Mouse (Mus musculus): ENCODE results near the gene Tex36.

The Tex36 gene

GRCm38 (mm10) chr7:133591750-133592149 is 10.2 kb downstream of the Tex36 start:
- no peak for ATAC-seq (ENCODE audit: low TSS enrichment)

- ATAC-seq (ENCODE audit: low TSS enrichment): no peak
Measured at GRCm38 (mm10) chr7:133583216-133583615, 18.7 kb downstream of the Tex36 start.

GRCm38 (mm10) chr7:133580296-133580640 is 21.7 kb downstream of the Tex36 start:
- ATAC-seq (ENCODE audit: low TSS enrichment): peak; percentile 77

GRCm38 (mm10) chr7:133579491-133580295 is 22.3 kb downstream of the Tex36 start:
- ATAC-seq (ENCODE audit: low TSS enrichment): peak; percentile 72

GRCm38 (mm10) chr7:133576825-133577224 is 25.1 kb downstream of the Tex36 start:
- ATAC-seq (ENCODE audit: low TSS enrichment): no peak

GRCm38 (mm10) chr7:133576281-133576680 is 25.7 kb downstream of the Tex36 start:
- no peak for ATAC-seq (ENCODE audit: low TSS enrichment)

- no peak for ATAC-seq (ENCODE audit: low TSS enrichment)
Measured at GRCm38 (mm10) chr7:133571927-133572326, 30.0 kb downstream of the Tex36 start.

- ATAC-seq (ENCODE audit: low TSS enrichment): no peak
Measured at GRCm38 (mm10) chr7:133569194-133569880, 32.6 kb downstream of the Tex36 start.

GRCm38 (mm10) chr7:133564600-133564999 is 37.4 kb downstream of the Tex36 start:
- no peak for ATAC-seq (ENCODE audit: low TSS enrichment)

- ATAC-seq (ENCODE audit: low TSS enrichment): no peak
Measured at GRCm38 (mm10) chr7:133563175-133563824, 38.7 kb downstream of the Tex36 start.

- no peak for ATAC-seq (ENCODE audit: low TSS enrichment)
Measured at GRCm38 (mm10) chr7:133555786-133556492, 46.0 kb downstream of the Tex36 start.

- ATAC-seq (ENCODE audit: low TSS enrichment): no peak
Measured at GRCm38 (mm10) chr7:133552306-133552991, 49.5 kb downstream of the Tex36 start.

GRCm38 (mm10) chr7:133551000-133551399 is 51.0 kb downstream of the Tex36 start:
- ATAC-seq (ENCODE audit: low TSS enrichment): no peak

GRCm38 (mm10) chr7:133548434-133548833 is 53.5 kb downstream of the Tex36 start:
- no peak for ATAC-seq (ENCODE audit: low TSS enrichment)

- no peak for ATAC-seq (ENCODE audit: low TSS enrichment)
Measured at GRCm38 (mm10) chr7:133545631-133546030, 56.3 kb downstream of the Tex36 start.

- no peak for ATAC-seq (ENCODE audit: low TSS enrichment)
Measured at GRCm38 (mm10) chr7:133544966-133545365, 57.0 kb downstream of the Tex36 start.

- no peak for ATAC-seq (ENCODE audit: low TSS enrichment)
Measured at GRCm38 (mm10) chr7:133543131-133543530, 58.8 kb downstream of the Tex36 start.

GRCm38 (mm10) chr7:133537366-133537765 is 64.6 kb downstream of the Tex36 start:
- ATAC-seq (ENCODE audit: low TSS enrichment): no peak
